Mouse (Mus musculus): ENCODE data around the gene Etv6. TPM values are rescaled to one million over a fixed set of nuclear protein-coding genes. Genes with fewer than 3 reads are reported as not detected.
A peak's percentile ranks its signal among the peaks of the same experiment; 100 is the strongest.

Etv6 gene
- polyA plus RNA-seq, 1 experiment from 2014 or later, result 2.7 TPM

DNA sequence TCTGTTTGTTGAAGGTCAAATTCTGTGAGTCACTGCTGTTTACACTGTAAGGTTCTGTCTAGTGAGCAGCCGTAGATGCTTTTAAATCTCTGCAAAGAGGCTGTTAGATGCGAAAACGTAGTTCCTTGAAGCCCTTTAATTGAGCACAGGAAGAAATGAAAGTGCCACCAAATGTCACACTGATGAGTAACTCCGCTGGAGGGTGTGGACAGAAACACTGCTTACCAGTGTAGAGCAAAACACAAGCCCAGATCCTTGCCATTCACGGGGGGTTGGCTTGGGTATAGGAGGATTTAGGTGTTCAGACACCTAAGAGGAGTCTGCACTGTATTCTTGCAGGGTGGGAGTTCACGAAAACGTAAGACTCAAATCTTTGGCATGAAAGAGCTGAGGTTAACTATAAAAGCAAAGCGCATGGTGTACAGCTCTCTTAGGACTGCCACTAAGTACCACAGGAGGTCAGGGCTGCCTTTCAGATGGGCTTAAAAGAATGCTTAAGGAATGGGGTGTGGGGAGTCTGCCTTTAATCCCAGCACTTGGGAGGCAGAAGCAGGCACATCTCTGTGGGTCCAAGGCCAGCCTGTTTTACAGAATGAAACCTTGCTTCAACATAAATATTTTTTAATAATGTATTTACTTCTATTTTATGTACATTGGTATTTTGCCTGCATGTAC lies 216.7 kb downstream of the Etv6 start:
- DNase-seq (no peak), ATAC-seq (no peak)
- 70% methylated on average over 8 of the region's 8 CpGs for WGBS (ENCODE audit: insufficient replicate concordance)
- H3K4me1 ChIP-seq (ENCODE audit: insufficient read depth), result no peaks in the 10 kb centered on the region
- no peak overlapping the region for H3K4me2 ChIP-seq (ENCODE audit: low read depth, low read length)
- H3K4me3 ChIP-seq (ENCODE audit: low read depth, low read length), result no peak overlapping the region
- peaks cover 25% of the 10 kb centered on the region for H3K36me3 ChIP-seq (replicated peaks; ENCODE audit: insufficient read depth, low read length)
- TF ChIP-seq CTCF (IDR thresholded peaks at IDR 0.05; ENCODE audit: low read depth) (no peak), EP300 (IDR thresholded peaks at IDR 0.05; ENCODE audit: low read depth) (no peak)
- H3K27ac ChIP-seq (ENCODE audit: low read depth), result no peak overlapping the region
- H3K27me3 ChIP-seq (ENCODE audit: insufficient read depth, low read length), result no peaks in the 10 kb centered on the region
- H3K9ac ChIP-seq (replicated peaks), result no peak overlapping the region
- no peaks in the 10 kb centered on the region for H3K9me3 ChIP-seq (ENCODE audit: low read length)

DNA sequence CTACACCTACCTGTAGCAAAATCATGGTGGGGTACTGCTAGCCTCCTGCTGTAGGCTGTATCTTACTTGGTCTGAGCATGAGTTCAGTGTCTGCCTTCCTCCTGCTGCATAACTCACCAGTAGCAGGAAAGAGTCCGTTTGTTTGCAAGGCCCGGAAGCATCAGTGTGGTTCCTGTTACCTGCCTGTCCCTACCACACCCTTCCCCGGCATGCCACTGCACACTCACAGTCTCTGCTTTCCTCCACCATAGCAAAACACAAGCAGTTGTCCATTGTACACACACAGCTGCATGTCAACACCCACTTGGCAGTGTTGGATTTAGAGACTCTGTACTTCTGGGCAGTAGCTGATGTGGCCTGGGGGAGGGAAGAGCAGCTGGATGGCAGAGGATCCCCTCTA lies 220.9 kb downstream of the Etv6 start:
- peaks cover 2% of the 10 kb centered on the region; the same call in 1 of the 2 replicates for H3K9me3 ChIP-seq (ENCODE audit: low read length)
- DNase-seq (no peak), ATAC-seq (no peak)
- H3K36me3 ChIP-seq (replicated peaks; ENCODE audit: insufficient read depth, low read length), result peaks cover 5% of the 10 kb centered on the region
- no peak overlapping the region for H3K4me3 ChIP-seq (ENCODE audit: low read depth, low read length)
- H3K9ac ChIP-seq (replicated peaks), result no peak overlapping the region
- H3K27ac ChIP-seq (ENCODE audit: low read depth), result no peak overlapping the region
- WGBS (ENCODE audit: insufficient replicate concordance), result 68% methylated on average over 3 of the region's 3 CpGs
- no peak for TF ChIP-seq CTCF (IDR thresholded peaks at IDR 0.05; ENCODE audit: low read depth)
- TF ChIP-seq EP300 (IDR thresholded peaks at IDR 0.05; ENCODE audit: low read depth), result no peak
- peaks cover 2% of the 10 kb centered on the region; the same call in 1 of the 2 replicates for H3K4me1 ChIP-seq (ENCODE audit: insufficient read depth)
- H3K4me2 ChIP-seq (ENCODE audit: low read depth, low read length), result no peak overlapping the region
- H3K27me3 ChIP-seq (ENCODE audit: insufficient read depth, low read length), result no peaks in the 10 kb centered on the region

DNA sequence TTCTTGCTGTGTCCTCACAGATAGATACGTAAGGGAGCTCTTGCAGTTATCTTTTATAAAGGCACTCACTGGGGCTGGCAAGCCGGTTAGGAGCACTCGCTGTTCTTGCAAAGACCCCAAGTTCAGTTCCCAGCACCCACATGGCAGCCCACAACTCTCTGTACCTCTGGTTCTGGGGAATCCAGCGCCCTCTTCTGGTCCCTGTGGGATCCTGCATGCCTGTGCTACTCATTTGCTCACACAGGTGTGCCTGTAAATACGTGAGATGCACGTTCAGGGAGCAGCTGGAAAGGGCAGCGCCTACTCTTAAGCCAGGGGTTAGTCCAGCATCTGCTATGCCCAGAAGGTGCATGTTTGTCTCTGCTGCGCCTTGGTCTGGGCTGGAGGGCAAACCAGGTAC lies 224.4 kb downstream of the Etv6 start:
- peaks cover 13% of the 10 kb centered on the region for H3K36me3 ChIP-seq (replicated peaks; ENCODE audit: insufficient read depth, low read length)
- peaks cover 2% of the 10 kb centered on the region; the same call in 1 of the 2 replicates for H3K9me3 ChIP-seq (ENCODE audit: low read length)
- H3K4me3 ChIP-seq (ENCODE audit: low read depth, low read length), result no peak overlapping the region
- DNase-seq (no peak), ATAC-seq (no peak)
- H3K4me1 ChIP-seq (ENCODE audit: insufficient read depth), result peaks cover 15% of the 10 kb centered on the region
- WGBS (ENCODE audit: insufficient replicate concordance), result 89% methylated on average over 8 of the region's 8 CpGs
- H3K4me2 ChIP-seq (ENCODE audit: low read depth, low read length), result no peak overlapping the region
- H3K9ac ChIP-seq (replicated peaks), result no peak overlapping the region
- H3K27me3 ChIP-seq (ENCODE audit: insufficient read depth, low read length), result no peaks in the 10 kb centered on the region
- no peak overlapping the region for H3K27ac ChIP-seq (ENCODE audit: low read depth)
- peak; percentile 18; the same call in 1 of the 2 replicates for TF ChIP-seq CTCF (IDR thresholded peaks at IDR 0.05; ENCODE audit: low read depth)
- TF ChIP-seq EP300 (IDR thresholded peaks at IDR 0.05; ENCODE audit: low read depth), result no peak

DNA sequence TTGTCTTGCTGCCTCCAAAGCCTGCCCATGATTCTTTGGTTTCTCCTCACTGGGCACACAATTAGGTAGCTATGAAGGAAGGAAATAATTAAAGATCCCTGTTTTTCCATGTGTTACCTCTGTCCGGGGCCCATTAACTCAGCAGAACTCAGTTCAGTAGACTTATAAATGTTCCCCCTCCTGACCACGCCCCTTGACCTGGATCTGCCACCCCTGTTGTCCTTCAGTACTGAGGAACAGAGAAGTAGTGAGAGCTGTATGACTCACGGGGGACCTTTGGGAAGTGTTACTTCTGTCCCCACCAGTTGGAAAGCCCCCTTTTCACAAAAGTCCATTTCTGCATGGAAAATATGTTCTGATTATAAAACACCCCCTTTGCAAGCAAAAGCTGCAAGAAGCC lies 226.4 kb downstream of the Etv6 start:
- Histone ChIP-seq H3K27me3 (ENCODE audit: insufficient read depth, low read length) (no peaks in the 10 kb centered on the region), H3K36me3 (replicated peaks; ENCODE audit: insufficient read depth, low read length) (peaks cover 27% of the 10 kb centered on the region), H3K4me2 (ENCODE audit: low read depth, low read length) (no peak overlapping the region), H3K27ac (ENCODE audit: low read depth) (peak overlapping the region; percentile 88), H3K4me1 (ENCODE audit: insufficient read depth) (peaks cover 15% of the 10 kb centered on the region), H3K4me3 (ENCODE audit: low read depth, low read length) (no peak overlapping the region), H3K9me3 (ENCODE audit: low read length) (peaks cover 2% of the 10 kb centered on the region; the same call in 1 of the 2 replicates), H3K9ac (replicated peaks) (no peak overlapping the region)
- 59% methylated on average over 3 of the region's 3 CpGs for WGBS (ENCODE audit: insufficient replicate concordance)
- DNase-seq (no peak), ATAC-seq (0 out of 2 replicates have a peak, but pooled peaks have one; percentile 13)
- no peak for TF ChIP-seq EP300 (IDR thresholded peaks at IDR 0.05; ENCODE audit: low read depth)
- no peak for TF ChIP-seq CTCF (IDR thresholded peaks at IDR 0.05; ENCODE audit: low read depth)

DNA sequence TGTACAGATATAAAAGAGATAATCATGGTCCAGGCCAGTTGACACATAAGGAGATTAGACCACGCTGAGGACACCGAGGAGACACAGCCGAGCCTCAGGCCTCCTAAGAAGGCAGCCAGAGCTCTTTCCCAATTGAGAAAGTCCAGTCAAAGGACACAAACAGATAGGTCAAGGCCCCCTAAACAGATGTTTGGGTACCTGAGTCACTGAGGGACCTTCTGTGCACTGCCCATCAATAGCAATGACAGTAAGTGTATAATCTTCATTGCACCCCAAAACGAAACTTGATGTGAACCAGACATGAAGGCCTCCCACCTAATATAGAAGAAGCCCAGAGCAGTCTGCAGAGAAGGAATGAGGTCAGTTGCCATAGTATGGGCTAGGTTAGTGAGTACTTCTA lies 226.9 kb downstream of the Etv6 start:
- WGBS (ENCODE audit: insufficient replicate concordance), result 61% methylated on average over 4 of the region's 4 CpGs
- H3K36me3 ChIP-seq (replicated peaks; ENCODE audit: insufficient read depth, low read length), result peaks cover 31% of the 10 kb centered on the region

DNA sequence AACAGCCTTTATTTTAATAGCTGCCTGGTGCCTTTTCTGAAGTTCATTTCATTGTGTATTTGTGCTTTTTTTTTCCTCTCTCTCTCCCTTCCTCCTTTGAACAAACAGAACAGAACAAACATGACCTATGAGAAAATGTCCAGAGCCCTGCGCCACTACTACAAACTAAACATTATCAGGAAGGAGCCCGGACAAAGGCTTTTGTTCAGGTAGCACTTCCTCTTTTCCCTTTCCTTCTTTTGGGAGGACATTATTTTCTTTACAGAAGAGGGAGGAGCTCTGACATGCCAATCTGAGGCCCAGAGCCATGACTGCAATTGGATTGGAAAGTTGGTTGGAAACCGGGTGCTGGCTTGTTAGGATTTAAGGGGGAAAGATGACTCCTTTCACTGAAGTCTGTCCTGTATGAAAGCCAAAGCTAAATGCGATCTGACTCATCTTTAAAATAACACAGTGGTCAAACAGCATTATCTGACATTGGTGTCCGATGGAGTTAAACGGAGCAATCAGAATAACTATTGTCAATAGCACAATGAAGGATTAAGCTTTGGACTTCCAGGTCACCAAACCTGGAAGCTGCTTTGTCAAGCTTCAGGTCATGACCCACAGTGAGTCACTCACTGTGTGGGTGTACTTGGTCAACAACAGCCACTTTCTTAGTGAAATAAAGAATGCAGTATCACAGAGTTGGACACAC lies 227.6 kb downstream of the Etv6 start:
- Histone ChIP-seq H3K4me1 (ENCODE audit: insufficient read depth) (peaks cover 15% of the 10 kb centered on the region), H3K4me3 (ENCODE audit: low read depth, low read length) (no peak overlapping the region), H3K27ac (ENCODE audit: low read depth) (peak overlapping the region; percentile 88), H3K9ac (replicated peaks) (no peak overlapping the region), H3K9me3 (ENCODE audit: low read length) (peaks cover 2% of the 10 kb centered on the region; the same call in 1 of the 2 replicates), H3K27me3 (ENCODE audit: insufficient read depth, low read length) (no peaks in the 10 kb centered on the region), H3K36me3 (replicated peaks; ENCODE audit: insufficient read depth, low read length) (peaks cover 34% of the 10 kb centered on the region), H3K4me2 (ENCODE audit: low read depth, low read length) (peak overlapping the region; percentile 26; the same call in 1 of the 2 replicates)
- DNase-seq (no peak), ATAC-seq (peak; percentile 91)
- WGBS (ENCODE audit: insufficient replicate concordance), result 52% methylated on average over 6 of the region's 6 CpGs
- TF ChIP-seq EP300 (IDR thresholded peaks at IDR 0.05; ENCODE audit: low read depth), result no peak
- TF ChIP-seq CTCF (IDR thresholded peaks at IDR 0.05; ENCODE audit: low read depth), result no peak

More for the DNA sequence above, 226.9 kb downstream of the Etv6 start:
- ATAC-seq (no peak), DNase-seq (no peak)
- Histone ChIP-seq H3K27me3 (ENCODE audit: insufficient read depth, low read length) (no peaks in the 10 kb centered on the region), H3K9me3 (ENCODE audit: low read length) (peaks cover 2% of the 10 kb centered on the region; the same call in 1 of the 2 replicates), H3K4me1 (ENCODE audit: insufficient read depth) (peaks cover 15% of the 10 kb centered on the region), H3K27ac (ENCODE audit: low read depth) (peak overlapping the region; percentile 88), H3K9ac (replicated peaks) (no peak overlapping the region), H3K4me3 (ENCODE audit: low read depth, low read length) (no peak overlapping the region), H3K4me2 (ENCODE audit: low read depth, low read length) (no peak overlapping the region)
- no peak for TF ChIP-seq EP300 (IDR thresholded peaks at IDR 0.05; ENCODE audit: low read depth)
- TF ChIP-seq CTCF (IDR thresholded peaks at IDR 0.05; ENCODE audit: low read depth), result no peak
